Mouse (Mus musculus) ES-E14 (cell line): ENCODE data around the gene H2-Eb1. TPM values are rescaled to one million over a fixed set of nuclear protein-coding genes. Genes with fewer than 3 reads are reported as not detected.

Experiments
- DNase-seq: peaks from one replicate; pipeline ENCODE4 v3.0.0-alpha.2; 2013; ENCODE audit warnings: low read depth, low spot score
- H3K27ac ChIP-seq: 2 replicates; pipeline ENCODE4 v1.5.1; 2012; ENCODE audit warnings: low read depth, mild to moderate bottlenecking, low read length, moderate library complexity, mixed read lengths; ENCODE audit not compliant: poor library complexity, insufficient read depth, severe bottlenecking
- H3K36me3 ChIP-seq: 2 replicates; pipeline ENCODE4 v1.6.1; 2012; ENCODE audit warnings: mild to moderate bottlenecking, low read length, moderate library complexity, mixed read lengths; ENCODE audit not compliant: control insufficient read depth, poor library complexity, insufficient read depth, severe bottlenecking
- H3K4me1 ChIP-seq, 2 experiments: fragments of 150-350 bp in 1 of 2; sonication (generic) in 1 of 2; 2 replicates each; pipeline ENCODE4 v1.6.1; 2012; ENCODE audit warnings: low read length in 2 of 2, mild to moderate bottlenecking in 1 of 2, mixed read lengths in 1 of 2; ENCODE audit not compliant: control insufficient read depth in 2 of 2, insufficient read depth in 2 of 2, poor library complexity in 1 of 2
- H3K4me3 ChIP-seq, 2 experiments: fragments of 150-350 bp in 1 of 2; sonication (generic) in 1 of 2; 2 replicates each; pipeline ENCODE4 v1.5.1; 2012; ENCODE audit warnings: low read length in 2 of 2, low read depth in 1 of 2, mild to moderate bottlenecking in 1 of 2, mixed read lengths in 1 of 2; ENCODE audit not compliant: insufficient read depth in 1 of 2, poor library complexity in 1 of 2, severe bottlenecking in 1 of 2
- H3K9ac ChIP-seq: 2 replicates; pipeline ENCODE4 v1.6.1; 2012; ENCODE audit warnings: low read depth, mild to moderate bottlenecking, low read length, mixed read lengths; ENCODE audit not compliant: poor library complexity, insufficient read depth, severe bottlenecking
- H3K9me3 ChIP-seq: fragments of 150-350 bp; sonication (generic); 2 replicates; pipeline ENCODE4 v1.6.1; 2012; ENCODE audit warnings: low read depth, mild to moderate bottlenecking, low read length; ENCODE audit not compliant: control insufficient read depth, insufficient read depth
- CHD2 ChIP-seq: IDR thresholded peaks from 2 replicates; pipeline ENCODE4 v1.6.1; 2014; ENCODE audit warnings: mild to moderate bottlenecking, low read depth, low read length, inconsistent platforms
- HCFC1 ChIP-seq: IDR thresholded peaks from 2 replicates; pipeline ENCODE4 v1.6.1; 2012; ENCODE audit warnings: low read length, inconsistent platforms, borderline replicate concordance; ENCODE audit not compliant: insufficient read depth
- MAFK ChIP-seq: IDR thresholded peaks from 2 replicates; pipeline ENCODE4 v1.6.1; 2014; ENCODE audit warnings: mild to moderate bottlenecking, low read depth, low read length, inconsistent platforms; ENCODE audit not compliant: insufficient read depth
- ZC3H11A ChIP-seq: IDR thresholded peaks from 2 replicates; pipeline ENCODE4 v1.6.1; 2012; ENCODE audit warnings: low read depth, mild to moderate bottlenecking, inconsistent platforms, low read length, borderline replicate concordance
- ZNF384 ChIP-seq: IDR thresholded peaks from 2 replicates; pipeline ENCODE4 v1.6.1; 2012; ENCODE audit warnings: low read depth, low read length, inconsistent platforms
- in situ Hi-C, 2 experiments: fragments of 600-800 bp; cut with MboI; formaldehyde crosslinking; loops; one replicate each; pipeline ENCODE4 v1.15.1; 2025; ENCODE audit warnings: low sequenced_read_pairs in 2 of 2, inconsistent platforms in 1 of 2; ENCODE audit not compliant: unreplicated experiment in 2 of 2
- total RNA-seq: library from RNA; depleted of rRNA; stranded (reverse); fragments of 300-350 nt; gene quantifications from 2 replicates; pipeline ENCODE4 v1.2.3, GENCODE M21; 2012

H2-Eb1 gene
- total RNA-seq, 1 experiment: 5.7 TPM

DNA sequence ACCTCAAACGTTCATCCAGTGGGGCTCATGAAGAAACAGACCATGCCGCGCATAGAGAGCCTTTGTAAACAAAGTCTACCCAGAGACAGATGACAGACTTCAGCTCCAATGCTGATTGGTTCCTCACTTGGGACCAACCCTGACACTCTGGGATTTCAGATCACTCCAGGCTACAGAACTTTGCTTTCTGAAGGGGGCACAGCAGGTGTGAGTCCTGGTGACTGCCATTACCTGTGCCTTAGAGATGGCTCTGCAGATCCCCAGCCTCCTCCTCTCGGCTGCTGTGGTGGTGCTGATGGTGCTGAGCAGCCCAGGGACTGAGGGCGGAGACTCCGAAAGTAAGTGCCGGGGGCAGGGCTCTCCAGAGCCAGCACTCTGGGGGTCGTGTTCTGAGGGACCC is 42.6 kb upstream of the H2-Eb1 start:
- Histone ChIP-seq H3K36me3 (no peaks in the 10 kb centered on the region), H3K4me1 (peaks cover 0 to 2% of the 10 kb centered on the region in 2 experiments; a peak in 1 of 4 replicates), H3K9me3 (no peaks in the 10 kb centered on the region), H3K27ac (no peak overlapping the region), H3K4me3 (peak overlapping the region; percentile 51 to 62), H3K9ac (no peak overlapping the region)
- in situ Hi-C loops: no loop called here
- peak; percentile 96 for TF ChIP-seq CHD2
- TF ChIP-seq MAFK: no peak
- peak; percentile 83 for DNase-seq

DNA sequence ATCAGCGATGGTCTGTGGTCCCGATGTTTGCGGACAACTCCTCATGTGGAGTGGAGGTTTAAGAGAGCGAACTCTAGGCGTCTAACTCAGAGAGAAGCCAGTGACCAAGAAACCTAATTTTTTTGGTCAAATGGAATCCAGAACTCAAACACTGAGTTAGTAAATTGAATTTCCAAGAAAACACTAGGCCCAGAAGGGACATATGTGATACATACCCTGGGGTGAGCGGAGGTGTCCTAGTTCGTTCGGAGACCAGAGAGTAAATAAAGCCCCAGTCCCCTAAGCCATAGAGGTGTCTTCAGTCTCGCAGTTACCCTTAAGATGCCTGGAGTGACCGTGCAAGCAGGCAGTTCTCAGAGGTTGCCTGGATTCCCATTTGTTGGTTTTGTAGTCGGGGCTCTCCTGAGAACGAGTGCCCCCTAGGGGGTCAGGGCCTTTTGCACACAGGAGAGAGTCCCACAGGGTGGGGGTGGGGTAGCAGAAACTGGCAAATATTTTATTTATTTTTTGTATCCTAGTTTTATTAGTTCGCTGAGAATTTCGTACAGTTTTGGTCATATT is 41.8 kb upstream of the H2-Eb1 start:
- in situ Hi-C loops: no loop called here
- Histone ChIP-seq H3K27ac (no peak overlapping the region), H3K36me3 (no peaks in the 10 kb centered on the region), H3K9me3 (no peaks in the 10 kb centered on the region), H3K9ac (no peak overlapping the region), H3K4me3 (peak overlapping the region in 1 of 2 experiments; percentile 62; a peak in 1 of 4 replicates), H3K4me1 (peaks cover 0 to 2% of the 10 kb centered on the region in 2 experiments; a peak in 1 of 4 replicates)
- no peak for TF ChIP-seq HCFC1
- TF ChIP-seq ZNF384: no peak
- no peak for TF ChIP-seq CHD2
- TF ChIP-seq MAFK: no peak
- no peak for TF ChIP-seq ZC3H11A
- DNase-seq: no peak

- TF ChIP-seq ZC3H11A (no peak), CHD2 (no peak)
- no peak overlapping the region for H3K27ac ChIP-seq
- no peaks in the 10 kb centered on the region for H3K9me3 ChIP-seq
- H3K4me1 ChIP-seq: peaks cover 0 to 2% of the 10 kb centered on the region in 2 experiments; a peak in 1 of 4 replicates
- no peak for DNase-seq
- in situ Hi-C loops: no loop called here
- no peaks in the 10 kb centered on the region for H3K36me3 ChIP-seq
- H3K4me3 ChIP-seq: peak overlapping the region; percentile 52 to 58
- H3K9ac ChIP-seq: peak overlapping the region; percentile 40
Observed at GRCm38 (mm10) chr17:34264452-34265351, 41.0 kb upstream of the H2-Eb1 start.

GRCm38 (mm10) chr17:34268262-34268661 is 37.4 kb upstream of the H2-Eb1 start:
- H3K4me3 ChIP-seq: no peak overlapping the region
- no peaks in the 10 kb centered on the region for H3K36me3 ChIP-seq
- in situ Hi-C loops: no loop called here
- no peak overlapping the region for H3K27ac ChIP-seq
- no peak overlapping the region for H3K9ac ChIP-seq
- TF ChIP-seq ZNF384 (no peak), ZC3H11A (no peak), MAFK (no peak), HCFC1 (no peak), CHD2 (no peak)
- H3K4me1 ChIP-seq: peaks cover 0 to 2% of the 10 kb centered on the region in 2 experiments; a peak in 1 of 4 replicates
- DNase-seq: no peak
- no peaks in the 10 kb centered on the region for H3K9me3 ChIP-seq
